Mouse (Mus musculus) cerebellum, postnatal 14 days (tissue): ENCODE measurements around the gene Srrm1.

Source experiments
- DNase-seq, 2 experiments: peaks; one replicate each; pipeline ENCODE4 v3.0.0; 2021; ENCODE audit warnings: mixed read lengths in 2 of 2

Srrm1 gene

GRCm38 (mm10) chr4:135271881-135272616, 81.1 kb downstream of the Srrm1 start:
- peak; percentile 37 to 45 for DNase-seq

GRCm38 (mm10) chr4:135271419-135271828, 81.7 kb downstream of the Srrm1 start:
- peak; percentile 18 to 34 for DNase-seq
